In the genomic region with DNA sequence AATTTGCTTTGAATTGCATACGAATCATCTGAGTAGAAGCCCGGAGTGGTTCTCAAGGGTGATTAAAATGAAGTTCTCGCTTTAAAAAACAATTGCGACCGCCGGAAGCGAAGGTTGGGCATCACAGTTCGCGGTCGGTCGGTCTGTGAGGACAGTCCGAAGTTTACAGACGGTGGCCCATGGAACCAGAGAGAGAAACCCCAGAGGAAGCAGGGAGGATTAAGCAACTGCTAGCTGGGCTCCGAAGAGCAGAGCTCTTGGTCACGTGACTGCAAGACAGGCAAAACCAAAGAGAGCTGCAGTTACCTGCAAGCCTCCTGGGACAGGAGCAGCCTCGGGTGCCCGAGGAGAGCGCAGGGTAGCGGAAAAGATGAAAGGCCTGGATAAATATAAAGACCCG, we compare ENCODE assay signal across 8 mouse cellular contexts.
DNase-seq lines count a peak whose midpoint lies in the region; ATAC-seq lines count a peak whose summit lies in the region.

No protein-coding gene starts in this region.

- intact Hi-C loops in heart, postnatal 36 days (cut with DNase I) = no loop called here

- DNase-seq in heart, embryonic 10.5 days (ENCODE audit: low spot score) = no peak
- DNase-seq in heart, postnatal 36 days = no peak
- no peak for DNase-seq in urinary bladder, postnatal 25 days (ENCODE audit: low spot score)
- no peak for DNase-seq in natural killer cell, adult 2 months (ENCODE audit: low spot score in 2 of 2)
- DNase-seq in cerebellum, adult 11 months = no peak

- no peak overlapping the region for H3K9ac ChIP-seq in forebrain, embryonic 16.5 days (replicated peaks; ENCODE audit: low read depth, low read length)
- no peak overlapping the region; the same call in 1 of the 2 replicates for H3K9ac ChIP-seq in limb, embryonic 12.5 days (replicated peaks)
- no peak overlapping the region for H3K9ac ChIP-seq in midbrain, embryonic 13.5 days (replicated peaks)

- no peaks in the 10 kb centered on the region for H3K36me3 ChIP-seq in heart, embryonic 10.5 days
- H3K36me3 ChIP-seq in forebrain, embryonic 16.5 days (ENCODE audit: control insufficient read depth, insufficient read depth) = no peaks in the 10 kb centered on the region
- H3K36me3 ChIP-seq in limb, embryonic 12.5 days = no peaks in the 10 kb centered on the region
- H3K36me3 ChIP-seq in midbrain, embryonic 13.5 days = no peaks in the 10 kb centered on the region

- H3K4me3 ChIP-seq in heart, embryonic 10.5 days = peak overlapping the region; percentile 43
- peak overlapping the region; percentile 12; the same call in 1 of the 2 replicates for H3K4me3 ChIP-seq in forebrain, embryonic 16.5 days (replicated peaks; ENCODE audit: low read length)
- peak overlapping the region; percentile 19; the same call in 1 of the 2 replicates for H3K4me3 ChIP-seq in limb, embryonic 12.5 days (replicated peaks)
- peak overlapping the region; percentile 25 for H3K4me3 ChIP-seq in midbrain, embryonic 13.5 days (replicated peaks)

- 27% methylated on average over 20 of the region's 20 CpGs for WGBS in heart, embryonic 10.5 days
- 22% methylated on average over 20 of the region's 20 CpGs for WGBS in forebrain, embryonic 16.5 days
- WGBS in limb, embryonic 12.5 days = 22% methylated on average over 20 of the region's 20 CpGs
- WGBS in midbrain, embryonic 13.5 days = 16% methylated on average over 20 of the region's 20 CpGs

- H3K4me1 ChIP-seq in heart, embryonic 10.5 days = peaks cover 12% of the 10 kb centered on the region
- peaks cover 3% of the 10 kb centered on the region; the same call in 1 of the 2 replicates for H3K4me1 ChIP-seq in forebrain, embryonic 16.5 days (replicated peaks; ENCODE audit: control insufficient read depth, insufficient read depth, low read length)
- peaks cover 34% of the 10 kb centered on the region for H3K4me1 ChIP-seq in limb, embryonic 12.5 days (replicated peaks)
- H3K4me1 ChIP-seq in midbrain, embryonic 13.5 days (replicated peaks) = peaks cover 29% of the 10 kb centered on the region

- no peak for ATAC-seq in forebrain, embryonic 16.5 days
- ATAC-seq in limb, embryonic 12.5 days (ENCODE audit: insufficient number of reproducible peaks, insufficient read depth, low FRiP score, low TSS enrichment, low read depth) = no peak
- 0 out of 2 replicates have a peak, but pooled peaks have one; percentile 34 for ATAC-seq in midbrain, embryonic 13.5 days

- 0 out of 2 replicates have a peak, but pooled peaks cover 5% of the 10 kb centered on the region for H3K27me3 ChIP-seq in heart, embryonic 10.5 days (ENCODE audit: insufficient read depth, poor library complexity, severe bottlenecking)
- H3K27me3 ChIP-seq in forebrain, embryonic 16.5 days (replicated peaks; ENCODE audit: control insufficient read depth, insufficient read depth, low read length) = peaks cover 51% of the 10 kb centered on the region
- peaks cover 36% of the 10 kb centered on the region for H3K27me3 ChIP-seq in limb, embryonic 12.5 days
- peaks cover 20% of the 10 kb centered on the region for H3K27me3 ChIP-seq in midbrain, embryonic 13.5 days

- no peak overlapping the region for H3K27ac ChIP-seq in heart, embryonic 10.5 days
- no peak overlapping the region for H3K27ac ChIP-seq in forebrain, embryonic 16.5 days (ENCODE audit: low read length)
- no peak overlapping the region for H3K27ac ChIP-seq in limb, embryonic 12.5 days
- no peak overlapping the region for H3K27ac ChIP-seq in midbrain, embryonic 13.5 days

- no peaks in the 10 kb centered on the region for H3K9me3 ChIP-seq in heart, embryonic 10.5 days
- no peaks in the 10 kb centered on the region for H3K9me3 ChIP-seq in forebrain, embryonic 16.5 days (ENCODE audit: control insufficient read depth, low read length)
- H3K9me3 ChIP-seq in limb, embryonic 12.5 days = no peaks in the 10 kb centered on the region
- no peaks in the 10 kb centered on the region for H3K9me3 ChIP-seq in midbrain, embryonic 13.5 days

- peak overlapping the region; percentile 31 for H3K4me2 ChIP-seq in forebrain, embryonic 16.5 days (ENCODE audit: low read length)
- H3K4me2 ChIP-seq in limb, embryonic 12.5 days = peak overlapping the region; percentile 49
- peak overlapping the region; percentile 53 for H3K4me2 ChIP-seq in midbrain, embryonic 13.5 days (replicated peaks)
